Mouse (Mus musculus) lung, embryonic 14.5 days (tissue): ENCODE measurements around the gene Insm1. TPM values are rescaled to one million over a fixed set of nuclear protein-coding genes. Genes with fewer than 3 reads are reported as not detected.
A peak's percentile ranks its signal among the peaks of the same experiment; 100 is the strongest.

ENCODE experiments used
- ATAC-seq: fragments of 200-750 bp; cut with Nextera tagmentation; 2 replicates; pipeline ENCODE4 v1.8.0; 2017; ENCODE audit warnings: mild to moderate bottlenecking, moderate TSS enrichment, moderate library complexity; ENCODE audit not compliant: insufficient read depth
- DNase-seq: peaks from one replicate; pipeline ENCODE4 v3.0.0-alpha.2; 2015
- H3K27ac ChIP-seq: fragments of 300-500 bp; sonication (generic); 2 replicates; pipeline ENCODE4 v1.5.1; 2014; ENCODE audit warnings: low read depth, mild to moderate bottlenecking, moderate library complexity
- H3K27me3 ChIP-seq: fragments of 300-500 bp; sonication (generic); 2 replicates; pipeline ENCODE4 v1.6.1; 2014; ENCODE audit warnings: low read length, control low read depth; ENCODE audit not compliant: insufficient read depth
- H3K36me3 ChIP-seq: fragments of 300-500 bp; sonication (generic); 2 replicates; pipeline ENCODE4 v1.6.1; 2014; ENCODE audit warnings: control low read depth; ENCODE audit not compliant: insufficient read depth
- H3K4me1 ChIP-seq: fragments of 300-500 bp; sonication (generic); 2 replicates; pipeline ENCODE4 v1.6.1; 2014; ENCODE audit warnings: antibody characterized with exemption, control low read depth; ENCODE audit not compliant: insufficient read depth
- H3K4me2 ChIP-seq: fragments of 300-500 bp; sonication (generic); 2 replicates; pipeline ENCODE4 v1.6.1; 2014; ENCODE audit warnings: mild to moderate bottlenecking
- H3K4me3 ChIP-seq: fragments of 300-500 bp; sonication (generic); 2 replicates; pipeline ENCODE4 v1.5.1; 2014; ENCODE audit warnings: low read depth, low read length
- H3K9ac ChIP-seq: fragments of 300-500 bp; sonication (generic); 2 replicates; pipeline ENCODE4 v1.6.1; 2014
- H3K9me3 ChIP-seq: fragments of 300-500 bp; sonication (generic); 2 replicates; pipeline ENCODE4 v1.6.1; 2016; ENCODE audit warnings: low read depth, low read length, control low read depth
- CTCF ChIP-seq: IDR thresholded peaks from 2 replicates; pipeline ENCODE4 v1.5.1; 2016; ENCODE audit warnings: antibody characterized with exemption, low read depth
- WGBS: fragments of 180-500 bp; shearing (Covaris S2); extraction: QIAGEN DNeasy Blood & Tissue Kit; methylation state at CpG from one replicate; pipeline ENCODE4 v1.1.7; 2014; 5-methylcytosine and 5-hydroxymethylcytosine counted together
- polyA plus RNA-seq: library from polyadenylated mRNA; unstranded; fragments of >200 nt; fragmentation: Nextera tagmentation; extraction: Ambion mirVana; gene quantifications from 2 replicates; pipeline ENCODE4 v1.2.1, GENCODE M21; 2014

Insm1 gene
- polyA plus RNA-seq, 1 experiment from 2014 or later = 0.13 TPM

DNA sequence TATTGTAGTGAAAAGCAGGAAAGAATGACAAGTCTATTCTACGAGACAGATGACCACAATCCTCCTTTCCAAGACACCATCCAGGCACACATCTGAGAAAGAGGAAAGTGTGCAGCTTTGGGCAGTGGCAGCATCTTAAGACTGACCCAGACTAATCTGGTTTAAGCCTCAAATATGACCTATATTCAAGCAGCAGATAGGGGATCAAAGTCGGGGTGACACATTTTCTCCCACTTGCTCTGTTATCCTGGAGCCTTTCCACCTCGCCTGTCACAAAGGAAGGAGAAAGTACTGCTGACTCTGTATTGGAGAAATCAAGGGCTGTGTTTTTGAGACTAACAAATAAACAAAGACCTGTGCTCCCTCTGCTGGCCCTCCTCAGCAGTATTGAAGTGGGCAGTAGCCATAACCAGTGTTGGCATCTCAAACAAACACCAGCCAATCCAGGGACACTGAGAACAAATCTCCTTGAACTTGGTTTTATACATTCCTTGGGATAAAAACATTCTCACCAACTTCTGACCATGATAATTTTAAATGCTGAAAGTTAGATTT is 34.7 kb downstream of the Insm1 start:
- Histone ChIP-seq H3K9ac (no peak overlapping the region), H3K27me3 (no peaks in the 10 kb centered on the region), H3K36me3 (no peaks in the 10 kb centered on the region), H3K27ac (no peak overlapping the region), H3K4me3 (no peak overlapping the region), H3K9me3 (no peaks in the 10 kb centered on the region), H3K4me2 (no peak overlapping the region), H3K4me1 (no peaks in the 10 kb centered on the region)
- no peak for ATAC-seq
- WGBS = 54% methylated on average over 3 of the region's 3 CpGs
- peak; percentile 17 for DNase-seq
- TF ChIP-seq CTCF = peak; percentile 38

DNA sequence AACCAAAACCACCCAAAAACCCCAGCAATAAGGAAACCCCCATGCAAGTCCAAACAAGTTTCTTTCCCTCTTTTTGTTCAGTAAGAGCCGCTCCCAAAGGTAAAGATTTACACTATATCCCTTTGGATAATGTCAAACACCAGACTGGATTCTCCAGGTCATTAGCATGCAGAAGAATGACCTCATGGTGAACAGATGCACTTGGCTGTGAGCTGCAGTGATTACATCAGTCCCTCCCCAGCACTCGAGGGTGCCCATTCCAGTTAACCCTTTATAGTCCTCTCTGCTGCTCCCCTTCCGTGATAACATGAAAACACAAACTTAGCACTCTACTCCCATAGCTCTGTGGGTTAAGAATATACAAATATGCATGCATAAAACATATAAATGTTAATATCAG is 35.3 kb downstream of the Insm1 start:
- TF ChIP-seq CTCF = no peak
- Histone ChIP-seq H3K4me1 (no peaks in the 10 kb centered on the region), H3K4me3 (no peak overlapping the region), H3K9me3 (no peaks in the 10 kb centered on the region), H3K27ac (no peak overlapping the region), H3K4me2 (no peak overlapping the region), H3K27me3 (no peaks in the 10 kb centered on the region), H3K36me3 (no peaks in the 10 kb centered on the region), H3K9ac (no peak overlapping the region)
- DNase-seq (peak; percentile 30), ATAC-seq (peak; percentile 65; the same call in 1 of the 2 replicates)
- WGBS = 22% methylated on average over 3 of the region's 3 CpGs

DNA sequence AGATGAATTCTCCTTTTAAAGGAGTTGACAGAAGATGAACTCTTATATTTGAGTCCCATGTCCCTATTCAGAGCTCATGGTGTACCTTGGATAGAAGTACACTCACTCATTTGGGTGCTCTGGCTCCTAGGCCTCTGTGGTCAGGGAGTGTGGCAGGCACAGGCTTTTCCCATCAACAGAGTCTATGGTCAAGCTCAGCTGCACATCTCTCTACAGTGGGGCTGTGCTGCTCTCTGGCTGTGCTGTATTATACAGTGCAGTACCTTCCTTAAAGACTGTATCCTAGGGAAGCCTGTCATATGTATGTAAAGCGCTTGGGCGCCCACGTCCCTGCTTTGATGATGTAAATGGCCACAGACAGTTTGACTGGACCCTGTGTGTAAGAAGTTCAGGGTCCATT is 35.9 kb downstream of the Insm1 start:
- H3K4me1 ChIP-seq = no peaks in the 10 kb centered on the region
- no peak overlapping the region for H3K4me2 ChIP-seq
- 78% methylated on average over 3 of the region's 3 CpGs for WGBS
- no peak for DNase-seq
- no peaks in the 10 kb centered on the region for H3K36me3 ChIP-seq
- no peak for ATAC-seq
- TF ChIP-seq CTCF = no peak
- H3K27me3 ChIP-seq = no peaks in the 10 kb centered on the region
- H3K9me3 ChIP-seq = no peaks in the 10 kb centered on the region
- H3K27ac ChIP-seq = no peak overlapping the region
- H3K4me3 ChIP-seq = no peak overlapping the region
- H3K9ac ChIP-seq = no peak overlapping the region

DNA sequence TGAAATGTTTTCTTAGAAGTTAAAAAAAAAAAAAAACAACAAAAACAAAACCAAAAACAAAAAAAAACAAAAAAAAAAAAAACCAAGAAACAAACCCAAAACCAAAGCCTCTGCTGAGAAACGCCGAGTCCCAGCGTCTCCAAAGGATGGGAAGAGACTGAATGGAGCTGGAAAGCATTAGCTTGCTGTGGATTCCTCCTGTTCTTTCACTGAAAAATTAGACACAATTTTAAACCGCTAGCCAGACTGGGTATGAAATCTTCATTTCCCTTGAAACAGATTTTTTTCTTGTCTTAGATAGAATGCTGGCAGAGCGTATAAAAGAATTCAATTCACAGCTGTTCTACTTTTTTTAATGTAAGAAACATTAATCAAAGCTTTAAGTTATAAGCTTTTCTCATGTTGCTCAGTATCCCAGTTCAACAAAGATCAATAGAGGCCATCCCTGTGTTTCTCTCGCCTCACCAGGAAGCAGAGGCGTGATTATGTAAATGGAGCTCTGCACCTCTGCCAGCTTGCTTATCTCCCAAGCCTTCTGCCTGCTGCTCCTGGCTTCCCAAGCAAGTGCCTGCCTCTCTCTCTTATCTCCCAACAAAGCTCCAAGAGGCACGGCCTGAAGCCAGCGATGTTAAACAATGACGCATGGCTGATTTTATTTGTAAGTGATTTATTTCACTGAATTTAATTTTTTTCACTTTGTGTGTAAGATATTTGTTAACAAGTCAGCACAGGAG is 37.2 kb downstream of the Insm1 start:
- Histone ChIP-seq H3K4me2 (no peak overlapping the region), H3K27me3 (no peaks in the 10 kb centered on the region), H3K9ac (no peak overlapping the region), H3K4me1 (no peaks in the 10 kb centered on the region), H3K27ac (no peak overlapping the region), H3K36me3 (no peaks in the 10 kb centered on the region), H3K4me3 (no peak overlapping the region), H3K9me3 (no peaks in the 10 kb centered on the region)
- WGBS = 32% methylated on average over 10 of the region's 10 CpGs
- ATAC-seq (0 out of 2 replicates have a peak, but pooled peaks have one; percentile 14), DNase-seq (no peak)
- TF ChIP-seq CTCF = no peak

DNA sequence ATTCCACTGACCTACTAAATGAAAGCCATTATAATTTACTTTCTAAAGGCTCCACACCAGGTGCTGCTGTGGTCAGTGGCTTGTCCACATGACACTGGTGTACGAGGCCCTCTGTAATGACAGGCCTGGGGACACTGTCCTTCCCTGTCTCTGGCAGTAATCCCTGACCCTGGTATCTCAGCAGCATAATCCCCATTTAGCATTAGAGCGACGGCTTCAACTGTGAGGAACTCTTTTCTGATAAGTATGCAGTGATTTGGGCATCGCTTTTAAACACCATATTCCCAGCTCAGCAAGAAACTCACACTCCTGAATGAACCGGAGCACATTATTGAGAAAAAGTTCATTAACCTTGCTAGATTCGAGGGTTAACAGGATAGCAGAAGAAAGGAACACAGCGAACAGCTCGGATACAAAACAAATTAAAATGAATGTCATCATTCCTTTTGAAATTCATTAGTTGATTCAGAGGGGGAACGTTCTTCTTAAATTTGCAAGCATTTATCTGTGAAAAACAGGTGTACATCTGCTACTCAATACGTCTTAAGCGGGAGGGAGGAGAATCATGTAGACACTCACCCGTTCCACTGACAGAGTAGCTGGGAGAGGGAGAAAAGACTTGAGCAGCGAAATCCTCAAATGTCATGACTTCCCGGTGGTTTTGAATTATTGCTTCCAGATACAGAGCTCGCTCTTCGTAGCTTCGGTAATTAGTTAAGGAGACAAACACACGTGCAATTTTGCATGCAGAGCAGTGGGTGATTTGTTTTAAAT is 38.3 kb downstream of the Insm1 start:
- 46% methylated on average over 18 of the region's 18 CpGs for WGBS
- no peaks in the 10 kb centered on the region for H3K9me3 ChIP-seq
- H3K9ac ChIP-seq = no peak overlapping the region
- H3K4me1 ChIP-seq = no peaks in the 10 kb centered on the region
- H3K4me2 ChIP-seq = no peak overlapping the region
- no peak for DNase-seq
- no peak overlapping the region for H3K27ac ChIP-seq
- ATAC-seq = no peak
- no peaks in the 10 kb centered on the region for H3K36me3 ChIP-seq
- no peak for TF ChIP-seq CTCF
- H3K27me3 ChIP-seq = no peaks in the 10 kb centered on the region
- H3K4me3 ChIP-seq = no peak overlapping the region

DNA sequence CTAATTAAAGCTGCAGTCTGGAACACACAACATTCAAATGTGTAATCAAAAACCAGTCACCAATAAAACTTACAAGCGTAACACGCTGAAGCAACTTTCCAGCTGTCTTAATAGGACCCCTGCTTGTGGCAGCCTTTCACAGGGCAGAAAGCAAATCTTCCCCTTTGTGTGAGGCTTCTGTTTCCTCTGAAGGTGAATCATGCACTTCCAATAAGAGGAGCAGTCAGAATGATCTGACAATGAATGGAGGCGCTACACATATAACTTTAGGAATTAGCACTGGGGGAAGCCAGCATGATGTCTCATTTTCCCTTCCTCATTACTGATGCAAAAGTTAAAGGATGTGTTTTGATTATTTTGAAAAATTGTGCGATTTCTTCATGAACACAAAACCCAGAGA is 39.4 kb downstream of the Insm1 start:
- no peak for TF ChIP-seq CTCF
- Histone ChIP-seq H3K9me3 (no peaks in the 10 kb centered on the region), H3K9ac (no peak overlapping the region), H3K36me3 (no peaks in the 10 kb centered on the region), H3K4me1 (no peaks in the 10 kb centered on the region), H3K27ac (no peak overlapping the region), H3K4me2 (no peak overlapping the region), H3K4me3 (no peak overlapping the region), H3K27me3 (no peaks in the 10 kb centered on the region)
- ATAC-seq (no peak), DNase-seq (no peak)
- WGBS = 80% methylated on average over 4 of the region's 4 CpGs

DNA sequence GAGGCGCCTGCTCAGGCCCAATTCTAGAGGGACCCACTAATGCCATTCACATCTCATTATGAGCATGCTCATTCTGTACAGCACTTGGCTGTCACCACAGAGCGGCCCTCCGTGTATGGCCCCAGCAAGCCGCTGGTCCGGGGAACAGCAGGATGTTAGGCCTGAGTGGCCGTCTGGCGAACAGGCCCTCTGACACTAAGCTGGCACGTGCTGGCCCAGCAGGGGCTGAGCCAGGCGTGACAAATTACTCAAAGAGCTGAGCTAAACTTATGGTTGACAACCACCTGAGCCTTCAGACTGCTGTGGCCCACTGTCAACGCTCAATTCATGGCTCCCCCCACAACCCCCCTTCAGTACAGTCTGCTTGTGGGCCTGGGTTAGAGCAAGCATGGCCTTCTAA is 40.5 kb downstream of the Insm1 start:
- no peaks in the 10 kb centered on the region for H3K9me3 ChIP-seq
- DNase-seq = no peak
- no peak overlapping the region for H3K4me2 ChIP-seq
- peak; percentile 56; the same call in 1 of the 2 replicates for ATAC-seq
- no peaks in the 10 kb centered on the region for H3K27me3 ChIP-seq
- H3K4me1 ChIP-seq = no peaks in the 10 kb centered on the region
- H3K9ac ChIP-seq = no peak overlapping the region
- TF ChIP-seq CTCF = no peak
- no peaks in the 10 kb centered on the region for H3K36me3 ChIP-seq
- H3K4me3 ChIP-seq = no peak overlapping the region
- WGBS = 39% methylated on average over 10 of the region's 10 CpGs
- H3K27ac ChIP-seq = no peak overlapping the region
